ENCODE assay signal across 9 mouse cellular contexts in the genomic region with DNA sequence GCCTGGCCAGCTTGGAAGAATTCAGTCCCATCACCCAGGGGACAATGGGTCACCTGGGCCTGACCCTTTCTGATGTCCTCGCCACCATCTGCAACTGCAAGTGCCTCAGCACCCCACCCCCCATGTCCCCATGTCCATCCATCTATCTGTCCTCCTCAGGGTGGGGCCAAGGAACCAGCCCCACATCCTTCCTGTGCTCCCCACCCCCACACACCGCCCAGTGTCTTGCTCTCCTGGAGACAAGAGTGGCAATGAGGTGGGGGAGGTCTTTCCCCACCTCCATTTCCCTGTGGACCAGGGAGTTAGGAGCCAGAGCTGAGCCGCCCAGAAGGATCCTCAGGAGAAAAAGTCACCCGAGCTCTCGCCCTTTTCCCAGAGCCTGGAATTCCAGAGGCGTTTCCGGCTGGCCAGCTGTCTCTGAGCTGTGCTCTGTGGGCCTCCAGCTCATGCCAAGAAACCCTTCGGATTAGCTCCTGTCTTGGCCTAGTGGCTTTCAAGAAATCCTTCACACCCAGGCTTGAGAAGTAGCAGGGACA. TPM values are rescaled to one million over a fixed set of nuclear protein-coding genes. Genes with fewer than 3 reads are reported as not detected.
DNase-seq lines count a peak whose midpoint lies in the region; ATAC-seq lines count a peak whose summit lies in the region.
"Had no signal": no experiment of that assay in that cellular context is flagged by ENCODE, and none has a peak within 500 bp of the region (broad histone marks: within the 10 kb centered on the region; RNA-seq: fewer than 3 reads in every experiment).

No protein-coding gene starts in this region.

- H3K4me2 ChIP-seq in lung, embryonic 16.5 days (ENCODE audit: low read depth, low read length): no peak overlapping the region

- no peak for ATAC-seq in megakaryocyte, adult 5-6 weeks (ENCODE audit: poor library complexity, severe bottlenecking)
- ATAC-seq in lung, embryonic 16.5 days (ENCODE audit: low read depth): peak; percentile 3
- ATAC-seq in erythroblast, adult 5-6 weeks (replicated peaks; ENCODE audit: low FRiP score, poor library complexity, severe bottlenecking): no peak

- peak overlapping the region; percentile 33 for H3K4me3 ChIP-seq in megakaryocyte, embryonic 14.5 days (replicated peaks)
- H3K4me3 ChIP-seq in heart, embryonic 10.5 days: peak overlapping the region; percentile 9; the same call in 1 of the 2 replicates
- H3K4me3 ChIP-seq in lung, embryonic 16.5 days (ENCODE audit: low read length): no peak overlapping the region
- H3K4me3 ChIP-seq: erythroblast, embryonic 14.5 days had no signal

- 30% methylated on average over 8 of the region's 8 CpGs for WGBS in heart, embryonic 10.5 days
- WGBS in lung, embryonic 16.5 days: 10% methylated on average over 8 of the region's 8 CpGs

- peaks cover 72% of the 10 kb centered on the region for H3K4me1 ChIP-seq in megakaryocyte, embryonic 14.5 days
- peaks cover 78% of the 10 kb centered on the region for H3K4me1 ChIP-seq in heart, embryonic 10.5 days
- peaks cover 79% of the 10 kb centered on the region for H3K4me1 ChIP-seq in lung, embryonic 16.5 days (replicated peaks; ENCODE audit: control insufficient read depth, insufficient read depth, low read length)

- no peak for DNase-seq in heart, embryonic 10.5 days (ENCODE audit: low spot score)
- DNase-seq in kidney, adult 8-10 months: peak; percentile 68 to 76
- DNase-seq in thymus, postnatal 36 days: no peak
- DNase-seq in B cell, adult 2 months: no peak

- no peaks in the 10 kb centered on the region for H3K36me3 ChIP-seq in megakaryocyte, embryonic 14.5 days (replicated peaks; ENCODE audit: low read length)
- no peaks in the 10 kb centered on the region for H3K36me3 ChIP-seq in heart, embryonic 10.5 days
- H3K36me3 ChIP-seq in lung, embryonic 16.5 days (ENCODE audit: control insufficient read depth, insufficient read depth, low read length): no peaks in the 10 kb centered on the region

- H3K9ac ChIP-seq in lung, embryonic 16.5 days (ENCODE audit: low read length): peak overlapping the region; percentile 60

- peak overlapping the region; percentile 94 for H3K27ac ChIP-seq in heart, embryonic 10.5 days
- H3K27ac ChIP-seq in lung, embryonic 16.5 days (ENCODE audit: low read length): peak overlapping the region; percentile 97

- peaks cover 6% of the 10 kb centered on the region; the same call in 1 of the 2 replicates for H3K9me3 ChIP-seq in megakaryocyte, embryonic 14.5 days
- no peaks in the 10 kb centered on the region for H3K9me3 ChIP-seq in heart, embryonic 10.5 days
- no peaks in the 10 kb centered on the region for H3K9me3 ChIP-seq in lung, embryonic 16.5 days (ENCODE audit: control insufficient read depth, low read length)

- H3K27me3 ChIP-seq in megakaryocyte, embryonic 14.5 days (replicated peaks): peaks cover 41% of the 10 kb centered on the region
- peaks cover 8% of the 10 kb centered on the region; the same call in 1 of the 2 replicates for H3K27me3 ChIP-seq in heart, embryonic 10.5 days (ENCODE audit: insufficient read depth, poor library complexity, severe bottlenecking)
- H3K27me3 ChIP-seq in lung, embryonic 16.5 days (ENCODE audit: control insufficient read depth, insufficient read depth, low read depth, low read length): no peaks in the 10 kb centered on the region

RNA-seq across cellular contexts. Expression of gene Cdc42ep1, which starts 6.3 kb away (rescaled TPM):
- polyA plus RNA-seq in megakaryocyte, embryonic 14.5 days (2012; ENCODE audit: insufficient read depth, low replicate concordance): 1.2 and 3.7 TPM in 2 replicates
- total RNA-seq in megakaryocyte, adult 5-6 weeks (2015): not detected in 2 replicates
- 0.26 TPM in 1 of 2 replicates, not detected in the other for total RNA-seq in megakaryocyte, adult 5-6 weeks (2017)
- polyA plus RNA-seq in heart, embryonic 10.5 days (2016; fragmentation: Nextera tagmentation; extraction: Ambion mirVana): 35.1 and 37.3 TPM in 2 replicates
- 113 TPM in 2 replicates for polyA plus RNA-seq in lung, embryonic 16.5 days (2015; fragmentation: Nextera tagmentation; extraction: Ambion mirVana)
- total RNA-seq in erythroblast, adult 5-6 weeks (2015; ENCODE audit: low replicate concordance): not detected in 2 replicates
- 0.70 TPM in 1 of 2 replicates, not detected in the other for total RNA-seq in erythroblast, adult 5-6 weeks (2017; ENCODE audit: low replicate concordance)

RNA-seq across cellular contexts. Expression of gene Lgals2, which starts 19.2 kb away (rescaled TPM):
- polyA plus RNA-seq in megakaryocyte, embryonic 14.5 days (2012; ENCODE audit: insufficient read depth, low replicate concordance): not detected in 2 replicates
- total RNA-seq in megakaryocyte, adult 5-6 weeks (2015): not detected in 2 replicates
- 0.26 TPM in 1 of 2 replicates, not detected in the other for total RNA-seq in megakaryocyte, adult 5-6 weeks (2017)
- polyA plus RNA-seq in heart, embryonic 10.5 days (2016; fragmentation: Nextera tagmentation; extraction: Ambion mirVana): 2.2 TPM in 1 of 2 replicates, not detected in the other
- polyA plus RNA-seq in lung, embryonic 16.5 days (2015; fragmentation: Nextera tagmentation; extraction: Ambion mirVana): 1.0 and 1.2 TPM in 2 replicates
- total RNA-seq in erythroblast, adult 5-6 weeks (2015; ENCODE audit: low replicate concordance): not detected in 2 replicates
- total RNA-seq in erythroblast, adult 5-6 weeks (2017; ENCODE audit: low replicate concordance): not detected in 2 replicates
- polyA plus RNA-seq: erythroblast, embryonic 14.5 days had no signal

RNA-seq across cellular contexts. Expression of gene Card10, which starts 33.3 kb away (rescaled TPM):
- polyA plus RNA-seq in megakaryocyte, embryonic 14.5 days (2012; ENCODE audit: insufficient read depth, low replicate concordance): 1.5 and 2.1 TPM in 2 replicates
- 2.3 and 2.7 TPM in 2 replicates for total RNA-seq in megakaryocyte, adult 5-6 weeks (2015)
- 0.92 and 1.1 TPM in 2 replicates for total RNA-seq in megakaryocyte, adult 5-6 weeks (2017)
- polyA plus RNA-seq in heart, embryonic 10.5 days (2016; fragmentation: Nextera tagmentation; extraction: Ambion mirVana): 3.5 and 4.0 TPM in 2 replicates
- 6.1 and 6.2 TPM in 2 replicates for polyA plus RNA-seq in lung, embryonic 16.5 days (2015; fragmentation: Nextera tagmentation; extraction: Ambion mirVana)
- 0.58 TPM in 1 of 2 replicates, not detected in the other for total RNA-seq in erythroblast, adult 5-6 weeks (2015; ENCODE audit: low replicate concordance)
- total RNA-seq in erythroblast, adult 5-6 weeks (2017; ENCODE audit: low replicate concordance): 0.56 TPM in 1 of 2 replicates, not detected in the other

RNA-seq across cellular contexts. Expression of gene Gga1, which starts 40.8 kb away (rescaled TPM):
- polyA plus RNA-seq in megakaryocyte, embryonic 14.5 days (2012; ENCODE audit: insufficient read depth, low replicate concordance): 198 and 388 TPM in 2 replicates
- total RNA-seq in megakaryocyte, adult 5-6 weeks (2015): 46.0 and 52.6 TPM in 2 replicates
- 20.8 and 28.9 TPM in 2 replicates for total RNA-seq in megakaryocyte, adult 5-6 weeks (2017)
- polyA plus RNA-seq in heart, embryonic 10.5 days (2016; fragmentation: Nextera tagmentation; extraction: Ambion mirVana): 51.5 and 56.6 TPM in 2 replicates
- polyA plus RNA-seq in lung, embryonic 16.5 days (2015; fragmentation: Nextera tagmentation; extraction: Ambion mirVana): 58.3 and 63.1 TPM in 2 replicates
- total RNA-seq in erythroblast, adult 5-6 weeks (2015; ENCODE audit: low replicate concordance): 6.5 and 17.1 TPM in 2 replicates
- 3.5 and 3.7 TPM in 2 replicates for total RNA-seq in erythroblast, adult 5-6 weeks (2017; ENCODE audit: low replicate concordance)

Comparison
In these comparisons a context has a peak if more than half of its experiments do, and no peak if none do; other contexts are left out.
1. DNase-seq: peak in kidney, adult 8-10 months (2 of 2); none in heart, embryonic 10.5 days (single experiment), thymus, postnatal 36 days (0 of 2) and B cell, adult 2 months (0 of 2).